Mouse (Mus musculus): ENCODE measurements around the gene Gm5134. TPM values are rescaled to one million over a fixed set of nuclear protein-coding genes. Genes with fewer than 3 reads are reported as not detected.

Gene Gm5134
- polyA plus RNA-seq, 1 experiment from 2014 or later, result not detected

Small RNAs within 50 kb of the gene (microRNA-seq; reads per million reads assigned to microRNA genes)
- gene Mir6409 (ENCODE audit: borderline number of aligned reads), result not detected

Other genes with a start within 250 kb of the Gm5134 start
- 21.7 and 22.3 TPM in 2 replicates for gene Cabin1, start 190.2 kb upstream of the Gm5134 start, polyA plus RNA-seq (2014; fragmentation: Nextera tagmentation; extraction: Ambion mirVana)
- 92.0 and 103 TPM in 2 replicates for gene Ddt, start 181.1 kb upstream of the Gm5134 start, polyA plus RNA-seq (2014; fragmentation: Nextera tagmentation; extraction: Ambion mirVana)
- not detected in 2 replicates for gene Gm20441, start 173.6 kb upstream of the Gm5134 start, polyA plus RNA-seq (2014; fragmentation: Nextera tagmentation; extraction: Ambion mirVana)
- gene Gstt3, start 173.1 kb upstream of the Gm5134 start, polyA plus RNA-seq (2014; fragmentation: Nextera tagmentation; extraction: Ambion mirVana), result 5.9 and 7.8 TPM in 2 replicates
- 6.9 and 7.6 TPM in 2 replicates for gene Gstt1, start 155.9 kb upstream of the Gm5134 start, polyA plus RNA-seq (2014; fragmentation: Nextera tagmentation; extraction: Ambion mirVana)
- gene Gstt4, start 132.0 kb upstream of the Gm5134 start, polyA plus RNA-seq (2014; fragmentation: Nextera tagmentation; extraction: Ambion mirVana), result not detected in 2 replicates
- 8.8 and 12.7 TPM in 2 replicates for gene Gstt2, start 117.1 kb upstream of the Gm5134 start, polyA plus RNA-seq (2014; fragmentation: Nextera tagmentation; extraction: Ambion mirVana)
- gene Mif, start 94.3 kb upstream of the Gm5134 start, polyA plus RNA-seq (2014; fragmentation: Nextera tagmentation; extraction: Ambion mirVana), result 1,991 and 2,343 TPM in 2 replicates
- gene Derl3, start 61.1 kb upstream of the Gm5134 start, polyA plus RNA-seq (2014; fragmentation: Nextera tagmentation; extraction: Ambion mirVana), result 2.3 and 3.7 TPM in 2 replicates
- 236 and 250 TPM in 2 replicates for gene Smarcb1, start 32.9 kb upstream of the Gm5134 start, polyA plus RNA-seq (2014; fragmentation: Nextera tagmentation; extraction: Ambion mirVana)
- gene Chchd10, start 21.4 kb upstream of the Gm5134 start, polyA plus RNA-seq (2014; fragmentation: Nextera tagmentation; extraction: Ambion mirVana), result 8.7 and 8.8 TPM in 2 replicates
- gene Mmp11, start 18.0 kb upstream of the Gm5134 start, polyA plus RNA-seq (2014; fragmentation: Nextera tagmentation; extraction: Ambion mirVana), result 56.1 and 71.9 TPM in 2 replicates
- gene Gm867, start 13.8 kb upstream of the Gm5134 start, polyA plus RNA-seq (2014; fragmentation: Nextera tagmentation; extraction: Ambion mirVana), result 0.29 and 0.62 TPM in 2 replicates
- 1.1 TPM in 1 of 2 replicates, not detected in the other for gene Vpreb3, start 11.5 kb upstream of the Gm5134 start, polyA plus RNA-seq (2014; fragmentation: Nextera tagmentation; extraction: Ambion mirVana)
- gene Zfp280b, start 78.1 kb downstream of the Gm5134 start, polyA plus RNA-seq (2014; fragmentation: Nextera tagmentation; extraction: Ambion mirVana), result 37.2 and 37.9 TPM in 2 replicates
- not detected in 2 replicates for gene Slc5a4b, start 156.4 kb downstream of the Gm5134 start, polyA plus RNA-seq (2014; fragmentation: Nextera tagmentation; extraction: Ambion mirVana)
- not detected in 2 replicates for gene Slc5a4a, start 192.9 kb downstream of the Gm5134 start, polyA plus RNA-seq (2014; fragmentation: Nextera tagmentation; extraction: Ambion mirVana)